Mouse (Mus musculus) heart, adult 11 months (tissue): ENCODE data around the gene Olfr30.
A peak's percentile ranks its signal among the peaks of the same experiment; 100 is the strongest.
"Not testable (repeated sequence)": the region's sequence is repeated elsewhere in the genome, so short reads cannot be mapped to it uniquely, and the experiment has no call there.

ENCODE experiments used
- DNase-seq: peaks from one replicate; pipeline ENCODE4 v3.0.0; 2022

Olfr30 gene

DNA sequence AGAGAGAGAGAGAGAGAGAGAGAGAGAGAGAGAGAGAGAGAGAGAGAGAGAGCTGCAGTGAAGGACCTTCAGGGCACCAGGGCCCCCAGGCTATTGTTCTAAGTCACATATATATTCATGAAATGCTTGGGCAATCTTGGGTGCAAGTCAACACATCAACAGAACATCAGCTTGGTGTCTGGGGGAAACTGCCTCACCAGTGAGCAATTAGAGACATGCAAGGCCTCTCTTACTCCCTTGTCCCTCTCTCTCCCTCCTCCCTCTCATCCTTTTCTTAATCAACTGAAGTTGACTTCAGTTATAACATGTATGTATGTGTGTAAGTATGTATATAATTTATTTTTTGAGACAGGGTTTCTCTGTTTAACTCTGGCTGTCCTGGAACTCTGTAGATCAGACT is at the start of gene Olfr30:
Olfr30 (minus strand) TSS at position 101 of the 400 bp plus-strand sequence.
- peak; percentile 36 for DNase-seq

DNA sequence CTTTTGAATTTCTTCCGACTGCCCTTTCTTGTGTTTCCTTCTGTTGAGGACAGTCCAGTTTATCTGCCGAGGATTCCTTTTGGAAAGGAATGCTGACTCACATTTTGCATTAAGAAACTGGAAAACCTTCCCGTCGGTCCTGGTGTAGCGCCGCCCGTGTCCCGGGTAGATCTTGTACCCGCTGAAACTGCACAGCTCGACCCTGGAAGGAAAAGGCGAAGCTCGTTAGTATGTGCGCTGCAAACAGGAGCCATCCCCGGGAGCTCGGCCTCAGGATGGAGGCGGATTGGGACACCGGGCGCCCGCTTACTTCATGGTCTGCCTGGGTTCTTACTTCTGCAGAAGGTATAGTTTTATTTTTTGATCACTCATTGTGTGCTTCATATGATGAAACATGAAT is 47.0 kb upstream of the Olfr30 start:
- peak; percentile 71 for DNase-seq

DNA sequence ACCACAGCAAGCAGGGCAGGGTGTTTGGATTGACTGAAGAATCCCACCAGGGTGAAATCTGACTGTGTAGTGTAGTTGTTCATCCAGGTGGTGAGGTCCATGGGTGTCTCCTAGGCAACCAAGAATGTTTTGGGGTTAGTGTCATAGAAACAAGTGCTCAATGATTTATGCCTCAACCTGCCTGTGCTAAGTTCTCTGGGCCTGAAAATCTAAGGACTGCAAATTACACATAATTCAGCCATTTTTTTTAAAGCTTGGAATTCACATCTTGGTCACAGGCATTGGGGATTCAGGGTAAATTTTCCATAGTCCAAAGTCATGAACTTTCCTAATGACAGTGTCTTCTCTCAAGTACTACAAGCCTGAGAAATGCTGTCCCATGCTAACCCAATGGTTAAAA is 40.4 kb upstream of the Olfr30 start, which contains the start of gene Olfr331:
Olfr331 (minus strand) TSS at position 101 of the 400 bp plus-strand sequence.
- not testable (repeated sequence) for DNase-seq

DNA sequence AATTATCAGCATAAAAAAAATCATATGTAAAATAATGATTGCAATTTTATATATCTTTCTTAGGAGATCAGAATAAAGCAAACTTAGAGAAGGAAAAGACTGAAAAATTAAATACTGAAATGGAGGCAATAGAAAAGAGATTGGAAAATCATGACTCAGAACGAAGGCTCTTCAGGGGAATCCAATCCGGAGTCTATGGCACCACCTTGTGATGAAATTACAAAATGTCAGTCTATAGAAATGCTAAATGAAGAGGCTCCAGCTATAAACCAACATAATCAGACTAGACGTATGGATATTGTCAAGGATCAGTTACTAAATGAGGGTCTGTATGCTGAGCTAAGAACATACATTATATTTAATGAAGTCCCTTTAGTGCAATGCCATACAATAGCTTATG is 37.2 kb upstream of the Olfr30 start:
- no peak for DNase-seq

DNA sequence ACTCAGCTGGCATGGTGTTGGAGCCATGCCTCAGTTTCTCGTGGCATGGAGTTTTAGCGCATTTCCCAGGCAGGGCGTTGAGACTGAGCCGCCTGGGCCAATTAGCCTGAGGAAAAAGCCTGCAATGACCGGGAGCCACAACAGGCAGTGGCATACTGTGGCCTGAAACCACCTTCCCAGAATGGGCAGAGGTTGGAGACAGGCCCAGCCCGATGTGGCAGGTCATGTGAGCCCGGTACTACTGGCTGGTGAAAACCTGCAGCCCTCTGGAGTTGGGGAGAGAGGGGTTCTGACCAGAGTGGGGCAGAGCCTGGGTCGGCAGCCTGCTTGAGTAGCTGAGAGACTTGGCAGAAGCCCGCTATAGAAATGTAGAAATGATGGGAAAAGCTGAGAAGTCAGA is 36.7 kb upstream of the Olfr30 start:
- peak; percentile 96 for DNase-seq

DNA sequence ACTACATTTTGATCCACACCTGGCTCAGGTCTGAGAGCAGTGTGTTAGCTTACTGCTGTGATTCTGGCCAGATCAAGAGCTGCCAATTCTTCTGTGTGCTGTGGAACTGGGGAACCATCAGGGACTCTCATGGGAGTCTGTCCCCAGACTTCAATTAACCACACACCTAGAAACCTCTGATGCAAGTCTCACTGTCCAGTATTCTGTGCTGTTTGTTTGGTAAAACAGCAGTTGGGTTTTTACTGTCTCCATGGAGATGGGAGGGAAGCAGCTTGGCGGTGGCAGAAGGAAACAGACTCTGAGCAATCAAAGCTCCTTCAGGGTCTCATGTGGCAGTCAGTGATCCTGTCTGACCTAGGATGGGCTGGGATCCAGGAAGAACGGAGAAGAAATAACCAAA is 30.4 kb upstream of the Olfr30 start, which contains the start of gene Olfr332:
Olfr332 (minus strand) TSS at position 101 of the 400 bp plus-strand sequence.
- DNase-seq = no peak

DNA sequence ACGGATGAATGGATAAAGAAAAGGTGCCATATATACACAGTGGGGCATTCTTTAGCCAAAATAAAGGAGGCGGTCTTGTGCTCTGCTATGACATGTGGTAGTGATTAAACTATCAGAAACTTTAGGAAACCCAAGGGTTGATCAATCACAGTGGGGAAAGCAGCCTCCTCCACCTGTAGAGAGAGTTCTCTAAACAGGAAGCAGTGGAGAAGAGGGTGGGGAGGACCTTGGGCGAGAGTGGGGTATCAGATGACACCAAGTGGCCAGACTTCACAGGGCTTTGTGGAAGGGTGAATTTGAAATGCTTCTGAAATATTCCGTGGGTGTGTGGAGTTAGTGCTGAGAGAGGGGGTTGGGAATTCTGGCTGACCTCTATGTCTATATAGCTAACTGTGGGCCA is 8.5 kb downstream of the Olfr30 start:
- peak; percentile 53 for DNase-seq

DNA sequence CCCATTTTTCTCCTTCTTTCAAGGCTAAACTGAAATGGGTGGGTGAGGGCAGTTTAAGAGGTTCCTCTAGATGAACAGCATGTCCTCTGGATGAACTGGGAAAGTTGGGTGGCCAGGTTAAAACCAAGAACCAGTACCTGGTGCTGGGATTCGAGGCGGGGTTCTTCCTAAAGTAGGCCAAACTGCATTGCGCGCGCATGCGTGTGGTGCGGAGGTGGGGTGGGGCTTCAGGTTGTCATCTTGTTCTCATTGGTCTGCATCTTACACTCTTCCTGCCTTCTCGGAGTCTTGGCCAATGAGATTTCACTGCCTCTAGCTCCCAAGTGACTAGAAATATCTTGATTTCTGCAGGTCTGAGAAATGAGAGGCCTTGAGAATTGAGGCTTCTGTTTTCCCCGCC is 9.3 kb downstream of the Olfr30 start, which contains the start of gene Lypd9:
Lypd9 (minus strand) TSS at position 165 of the 400 bp plus-strand sequence.
- DNase-seq = no peak

DNA sequence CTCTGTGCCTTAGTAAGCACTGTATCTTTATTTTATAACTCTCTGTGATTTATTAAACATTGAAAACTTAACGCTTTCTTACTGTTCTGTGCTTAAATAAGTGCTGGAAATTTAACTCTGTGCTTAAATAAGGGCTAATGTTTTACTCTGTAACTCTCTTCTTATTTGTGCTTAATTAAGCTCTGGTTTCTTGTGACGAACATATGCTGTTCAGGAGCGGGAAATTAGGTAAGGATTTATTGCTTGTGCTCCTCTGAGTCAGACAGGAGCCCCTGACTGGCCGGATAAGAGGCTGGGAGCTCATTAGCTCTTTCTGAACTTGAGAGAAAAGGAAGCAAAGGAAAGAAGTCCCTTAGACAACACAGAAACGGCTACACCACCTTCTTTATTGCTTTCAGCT is 24.2 kb downstream of the Olfr30 start:
- DNase-seq = no peak

DNA sequence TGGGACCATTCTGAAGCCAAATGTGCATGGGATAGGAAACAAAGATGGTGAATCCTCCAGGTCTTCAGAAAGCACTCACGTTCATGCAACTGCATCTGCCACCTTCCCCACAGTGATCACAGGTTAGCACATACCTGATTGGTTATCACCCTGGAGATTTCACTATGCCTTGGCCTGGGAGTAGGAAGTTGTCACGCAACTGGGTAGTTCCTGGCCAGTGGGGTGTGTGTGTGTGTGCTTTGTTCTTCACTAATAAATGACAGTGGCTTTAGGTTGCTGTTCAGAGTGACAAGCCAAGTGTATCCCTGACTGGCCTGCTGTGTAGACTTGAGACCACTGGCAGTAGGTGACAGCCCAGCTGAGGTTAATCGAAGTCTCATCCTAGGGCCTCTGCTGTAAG is 29.8 kb downstream of the Olfr30 start, which contains the start of gene Gm12253:
Gm12253 (plus strand) TSS at position 301 of the 400 bp plus-strand sequence.
- no peak for DNase-seq

DNA sequence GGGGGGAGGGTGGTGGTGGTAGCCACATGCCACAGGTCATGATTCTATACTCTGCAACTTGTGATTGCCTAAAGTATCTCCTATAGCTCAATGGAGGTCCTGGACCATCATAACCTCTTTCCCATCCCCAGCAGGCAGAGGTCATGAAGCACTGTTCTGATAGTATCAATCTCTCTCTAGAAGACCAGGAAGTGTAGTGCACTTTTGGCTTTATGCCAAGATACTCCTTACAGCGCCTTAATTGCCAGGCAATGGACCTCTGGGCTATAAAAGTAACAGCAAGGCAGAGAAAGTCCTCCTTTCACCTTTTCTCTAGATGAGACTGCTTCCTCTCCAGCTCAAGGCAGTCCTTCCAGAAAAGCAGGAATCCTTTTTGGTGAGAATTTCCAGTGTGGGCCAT is 41.3 kb downstream of the Olfr30 start, which contains the start of gene 1810065E05Rik:
1810065E05Rik (plus strand) TSS at position 297 of the 400 bp plus-strand sequence.
- no peak for DNase-seq

DNA sequence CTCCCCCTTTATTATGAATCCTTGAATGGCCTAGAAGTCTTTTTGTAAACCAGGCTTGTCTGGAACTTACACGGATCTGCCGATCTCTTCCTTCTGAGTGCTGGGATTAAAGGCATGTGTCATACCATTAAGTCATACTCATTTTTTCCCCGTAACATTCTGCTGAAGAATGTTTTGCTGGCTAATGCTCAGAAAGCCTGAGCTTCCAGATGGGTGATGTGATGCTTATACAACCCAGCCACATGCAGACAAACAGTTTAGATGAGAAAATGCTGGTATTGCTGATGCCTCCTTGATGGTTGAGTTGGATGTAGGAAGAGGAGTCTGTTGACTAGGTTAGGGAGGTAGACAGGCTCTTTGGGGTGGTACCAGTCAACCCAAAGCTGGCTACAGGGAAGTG is 43.7 kb downstream of the Olfr30 start:
- no peak for DNase-seq

DNA sequence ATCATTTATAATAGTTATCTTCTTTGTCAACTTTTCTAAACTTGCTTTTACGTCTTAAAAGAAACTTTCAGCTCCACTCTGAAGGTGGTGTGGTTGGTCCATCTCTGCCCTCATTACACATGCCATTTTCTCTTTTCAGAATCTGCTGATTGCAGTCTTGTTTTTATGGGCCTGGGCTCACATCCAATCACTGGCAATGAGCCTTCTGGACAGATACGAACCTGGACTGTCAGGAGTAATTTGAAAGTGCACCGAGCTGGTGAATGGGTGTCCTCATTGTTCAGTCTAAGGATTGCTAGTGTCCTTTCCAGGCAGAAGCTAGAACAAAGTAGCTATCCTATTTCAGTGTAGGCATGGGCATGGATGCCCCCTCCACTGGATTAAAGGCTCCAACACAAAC is 54.0 kb downstream of the Olfr30 start:
- DNase-seq = no peak
